Mouse (Mus musculus): ENCODE measurements around the gene Plxnc1. TPM values are rescaled to one million over a fixed set of nuclear protein-coding genes. Genes with fewer than 3 reads are reported as not detected.

Plxnc1 gene
- total RNA-seq, 2 experiments from 2014 or later: 40.8 to 43.9 TPM

DNA sequence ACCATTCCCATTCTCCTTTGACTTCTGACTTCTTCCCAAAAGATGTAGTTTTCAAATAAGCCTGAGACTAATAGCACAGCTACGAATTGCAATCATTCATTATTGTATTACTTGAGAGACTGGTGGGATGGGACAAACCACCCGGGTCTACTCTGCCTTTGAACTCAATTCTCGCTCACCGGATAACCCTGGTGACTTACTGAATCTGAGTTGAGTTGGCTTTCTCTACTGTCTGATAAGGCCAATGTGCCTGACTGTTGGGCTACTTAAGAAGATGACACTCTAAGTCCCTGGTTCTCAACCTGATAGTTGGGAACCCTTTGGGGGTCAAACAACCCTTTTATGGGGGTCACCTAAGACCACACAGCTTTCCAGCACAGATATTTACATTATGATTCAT, 19.8 kb downstream of the Plxnc1 start:
- no peak for DNase-seq (ENCODE audit: low spot score in 2 of 2)
- intact Hi-C loops (cut with DNase I): no loop called here

DNA sequence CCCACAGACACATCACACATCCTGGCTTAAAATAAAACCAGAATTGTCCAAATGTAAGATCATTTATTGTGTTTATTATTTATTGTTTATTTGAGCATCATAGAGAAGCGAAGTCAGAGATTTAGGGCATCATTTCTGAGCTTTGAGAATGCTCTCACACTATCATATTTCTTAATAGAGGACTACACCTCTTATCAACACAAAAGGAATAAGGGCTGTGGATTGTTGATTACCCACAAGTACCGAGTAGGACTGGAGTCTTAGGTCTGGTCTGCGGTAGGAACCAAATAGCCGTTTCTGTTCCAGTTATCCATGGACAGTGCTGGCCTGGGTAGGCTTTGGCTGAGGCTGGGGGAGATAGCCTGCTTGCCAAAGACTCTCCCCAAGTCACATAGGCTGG, 20.2 kb downstream of the Plxnc1 start:
- DNase-seq (ENCODE audit: low spot score in 2 of 2): no peak
- intact Hi-C loops (cut with DNase I): no loop called here

DNA sequence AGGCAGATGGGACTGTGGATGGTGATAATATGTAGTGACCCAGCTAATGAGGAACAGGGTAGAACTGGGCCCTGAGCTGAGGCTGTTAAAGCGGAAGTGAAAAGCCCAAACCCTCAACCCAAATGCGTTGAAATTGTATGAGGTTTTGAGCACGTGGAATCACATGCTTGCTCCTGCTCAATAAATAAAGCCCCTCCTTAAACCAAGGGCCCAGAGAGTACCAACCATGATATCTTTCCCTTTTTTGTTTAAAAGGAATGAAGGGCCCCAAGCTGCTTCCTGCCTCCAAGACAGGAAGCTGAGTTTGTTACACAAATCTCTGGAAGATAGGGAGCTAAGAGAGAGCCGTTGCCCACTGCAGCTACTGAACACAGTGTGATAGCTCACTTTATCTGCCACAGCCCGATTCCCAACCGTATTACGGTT, 21.3 kb downstream of the Plxnc1 start:
- intact Hi-C loops (cut with DNase I): no loop called here
- no peak for DNase-seq (ENCODE audit: low spot score in 2 of 2)

DNA sequence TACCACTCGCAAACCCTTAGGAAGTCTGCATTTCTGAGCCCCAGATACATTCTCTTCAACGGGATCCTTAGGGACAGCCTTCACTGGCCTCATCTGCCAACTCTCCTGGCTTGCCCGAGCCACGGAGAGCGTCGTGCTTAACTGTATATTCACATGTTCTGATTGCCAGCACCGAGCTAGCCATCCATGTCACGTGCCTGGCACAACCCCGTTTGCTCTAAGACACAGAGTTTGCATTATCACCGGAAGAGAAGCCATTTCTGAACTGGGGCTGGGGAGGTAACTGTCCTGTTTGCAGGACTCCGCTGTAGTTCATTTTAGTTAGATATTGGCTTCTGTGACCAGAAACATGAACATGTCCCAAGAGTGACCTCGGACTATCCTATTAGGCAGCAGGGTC, 21.8 kb downstream of the Plxnc1 start:
- DNase-seq (ENCODE audit: low spot score in 2 of 2): no peak
- intact Hi-C loops (cut with DNase I): no loop called here

DNA sequence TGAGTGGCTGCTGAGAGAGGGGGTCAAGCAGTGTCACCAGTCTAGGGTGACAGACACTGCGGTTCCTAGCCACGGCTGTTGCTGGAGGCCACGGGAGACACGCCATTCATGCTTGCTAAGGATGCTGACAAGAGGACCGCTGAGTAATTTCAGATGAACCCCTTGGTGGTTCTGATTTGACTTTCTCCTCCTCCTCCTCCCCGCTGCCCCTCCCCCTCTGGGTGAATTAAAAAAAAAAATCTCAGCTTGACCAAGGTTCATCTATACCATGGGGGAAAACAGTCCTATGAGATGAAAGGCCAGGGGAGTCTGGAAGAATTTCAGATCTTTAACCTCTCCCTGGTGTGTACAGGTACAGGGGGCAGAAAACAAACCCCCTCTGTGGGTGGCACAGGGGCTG, 22.9 kb downstream of the Plxnc1 start:
- no peak for DNase-seq (ENCODE audit: low spot score in 2 of 2)
- intact Hi-C loops (cut with DNase I): no loop called here

DNA sequence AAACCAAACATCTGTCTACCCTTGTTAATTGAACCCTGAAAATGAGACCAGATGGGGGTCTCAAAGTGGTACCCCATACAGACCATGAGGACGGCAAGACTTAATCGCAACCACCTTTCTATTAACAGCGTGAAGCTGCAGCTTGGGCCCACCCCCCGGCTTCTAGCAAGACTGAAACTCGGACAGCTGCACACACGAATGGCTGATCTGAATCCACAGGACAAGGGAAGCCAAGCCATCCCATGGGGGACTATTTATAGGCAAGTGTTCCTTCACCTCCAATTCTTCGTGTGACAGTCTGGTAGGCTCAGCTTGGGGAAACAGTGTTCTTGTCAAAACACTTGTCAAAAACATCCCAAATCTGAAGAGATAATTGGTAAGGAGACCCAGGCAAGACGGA, 24.1 kb downstream of the Plxnc1 start:
- DNase-seq (ENCODE audit: low spot score in 2 of 2): no peak
- intact Hi-C loops (cut with DNase I): no loop called here

DNA sequence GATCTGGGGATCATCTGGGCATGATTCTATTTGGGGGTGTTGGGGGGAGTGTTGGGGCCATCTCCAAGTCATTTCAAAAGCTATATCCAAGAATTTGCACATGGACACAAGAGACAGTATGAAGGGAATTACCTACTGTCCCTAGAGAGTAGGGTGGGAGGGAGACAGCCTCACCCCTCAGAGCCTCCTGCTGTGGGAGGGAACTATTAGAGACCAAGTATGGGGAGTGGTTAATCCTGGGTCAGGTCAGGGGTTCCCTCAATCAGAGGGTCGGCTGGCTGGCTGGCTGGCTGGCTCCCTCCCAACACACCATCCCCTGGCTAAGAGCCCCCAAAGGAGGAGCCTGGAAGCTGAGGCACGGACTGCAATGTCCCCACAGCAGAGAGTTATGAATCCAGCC, 24.7 kb downstream of the Plxnc1 start:
- DNase-seq (ENCODE audit: low spot score in 2 of 2): no peak
- intact Hi-C loops (cut with DNase I): no loop called here

DNA sequence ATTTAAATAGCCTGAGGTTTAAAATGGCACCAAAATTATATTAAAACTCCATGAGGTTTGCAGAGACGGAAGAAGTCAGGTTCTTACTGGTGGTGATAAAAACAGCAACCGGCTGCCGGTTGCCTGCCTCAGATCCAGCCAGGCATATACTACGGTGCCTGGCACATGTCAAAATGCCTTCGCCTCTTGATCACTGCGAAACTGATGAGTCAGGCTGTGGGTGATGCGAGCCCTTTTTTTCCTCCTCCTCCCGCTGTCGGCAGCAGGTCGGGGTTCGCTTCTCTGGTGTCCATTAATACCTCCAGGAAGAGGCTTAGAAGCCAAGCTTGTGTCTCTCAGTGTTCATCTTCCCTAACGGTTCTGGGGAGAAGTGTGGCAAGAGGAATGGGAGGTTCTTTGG, 25.1 kb downstream of the Plxnc1 start:
- intact Hi-C loops (cut with DNase I): no loop called here
- peak; percentile 66 to 87 for DNase-seq (ENCODE audit: low spot score in 2 of 2)

DNA sequence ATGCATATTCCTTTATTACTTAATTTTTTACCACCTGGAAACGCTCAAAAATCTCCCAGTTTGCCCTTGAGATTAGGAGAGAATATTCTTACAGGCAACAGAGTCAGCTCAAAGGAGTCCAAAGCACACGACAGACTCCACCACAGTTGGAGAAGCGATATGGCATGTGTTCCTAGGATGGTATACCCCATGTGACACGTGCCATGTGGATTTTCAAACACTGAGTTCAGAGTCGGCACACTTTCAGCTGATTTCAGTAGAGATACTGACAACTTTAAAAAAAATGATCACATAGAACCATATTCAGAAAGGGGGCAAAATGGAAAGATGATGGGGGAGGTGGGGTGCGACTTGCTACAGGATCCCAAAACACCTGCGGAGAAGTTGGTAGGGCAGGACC, 26.0 kb downstream of the Plxnc1 start:
- DNase-seq (ENCODE audit: low spot score in 2 of 2): no peak
- intact Hi-C loops (cut with DNase I): no loop called here

DNA sequence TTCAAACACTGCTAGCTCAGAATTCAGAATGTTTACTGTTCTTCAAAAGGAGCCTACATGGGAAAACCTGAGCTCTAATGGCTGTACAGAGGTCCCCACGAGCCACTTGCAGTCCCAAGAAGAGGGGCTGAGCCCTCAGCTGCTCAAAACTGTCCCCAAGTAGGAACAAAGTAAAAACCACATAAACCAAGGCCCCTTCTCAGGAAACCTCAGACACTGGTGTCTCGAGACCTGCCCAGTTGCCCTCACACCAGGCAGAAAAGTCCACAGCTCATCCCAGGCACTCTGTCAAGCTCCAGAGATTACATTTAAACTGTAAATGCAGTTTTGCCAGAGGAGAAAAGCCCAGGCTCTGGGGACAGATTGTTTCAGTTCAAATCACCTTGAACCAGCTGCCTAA, 26.6 kb downstream of the Plxnc1 start:
- intact Hi-C loops (cut with DNase I): no loop called here
- DNase-seq (ENCODE audit: low spot score in 2 of 2): no peak

DNA sequence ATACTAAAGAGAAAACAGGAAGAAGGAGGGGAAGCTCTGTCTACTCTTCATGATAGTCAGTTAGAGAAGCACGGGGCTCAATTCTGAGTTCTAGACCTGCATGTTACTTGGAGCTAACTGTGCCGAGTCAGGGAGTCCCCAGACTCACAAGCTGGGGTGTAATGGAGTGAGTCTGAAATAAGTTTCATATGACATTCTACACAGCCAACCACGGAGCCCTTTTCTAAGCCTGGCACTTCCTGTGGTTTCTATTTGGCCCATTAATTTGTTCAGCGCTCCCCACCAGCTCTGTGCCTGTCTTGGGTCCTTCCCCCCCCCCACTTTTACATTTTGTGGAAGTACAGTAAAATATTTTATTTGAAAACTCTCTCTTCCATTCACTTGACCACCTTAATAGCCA, 27.3 kb downstream of the Plxnc1 start:
- no peak for DNase-seq (ENCODE audit: low spot score in 2 of 2)
- intact Hi-C loops (cut with DNase I): no loop called here

DNA sequence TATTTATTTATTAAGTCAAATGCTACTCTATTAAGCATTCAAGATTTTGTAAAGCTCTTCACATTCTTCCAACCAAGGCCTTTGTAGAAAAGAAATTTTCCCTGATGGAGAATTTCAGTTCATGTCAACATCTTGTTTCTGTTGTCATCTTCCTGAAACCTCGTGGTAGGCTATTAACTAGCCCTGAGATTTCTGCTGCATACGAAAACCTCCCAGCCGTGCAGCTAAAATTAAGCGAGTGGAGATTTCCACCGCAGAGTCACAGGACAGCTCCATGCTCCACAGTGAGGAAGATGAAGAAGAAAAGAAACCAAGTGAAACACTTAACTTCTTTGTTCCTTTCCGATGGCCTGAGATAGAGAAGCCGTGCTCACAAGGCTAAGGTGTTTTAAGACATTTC, 28.0 kb downstream of the Plxnc1 start:
- intact Hi-C loops (cut with DNase I): no loop called here
- no peak for DNase-seq (ENCODE audit: low spot score in 2 of 2)

DNA sequence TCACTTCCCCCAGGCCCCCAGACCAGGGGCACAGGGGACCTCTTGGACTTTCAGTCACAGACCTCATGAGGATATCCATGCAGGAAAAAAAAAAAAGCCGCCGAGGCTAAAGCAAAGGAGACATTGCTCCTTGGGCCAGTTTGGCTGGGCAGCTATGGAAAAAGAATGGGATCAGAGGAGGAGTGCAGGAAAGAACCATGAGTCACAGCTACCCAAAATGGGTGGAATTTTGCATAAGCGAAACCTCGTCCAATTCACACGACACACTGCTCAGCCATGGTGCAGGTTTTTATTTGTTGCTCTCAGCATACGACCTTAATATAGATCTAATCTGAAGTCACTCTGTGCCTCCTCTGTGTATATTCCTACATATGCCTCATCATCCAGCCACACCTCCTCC, 28.9 kb downstream of the Plxnc1 start:
- intact Hi-C loops (cut with DNase I): no loop called here
- peak in 1 of 2 experiments; percentile 72 for DNase-seq (ENCODE audit: low spot score in 2 of 2)

DNA sequence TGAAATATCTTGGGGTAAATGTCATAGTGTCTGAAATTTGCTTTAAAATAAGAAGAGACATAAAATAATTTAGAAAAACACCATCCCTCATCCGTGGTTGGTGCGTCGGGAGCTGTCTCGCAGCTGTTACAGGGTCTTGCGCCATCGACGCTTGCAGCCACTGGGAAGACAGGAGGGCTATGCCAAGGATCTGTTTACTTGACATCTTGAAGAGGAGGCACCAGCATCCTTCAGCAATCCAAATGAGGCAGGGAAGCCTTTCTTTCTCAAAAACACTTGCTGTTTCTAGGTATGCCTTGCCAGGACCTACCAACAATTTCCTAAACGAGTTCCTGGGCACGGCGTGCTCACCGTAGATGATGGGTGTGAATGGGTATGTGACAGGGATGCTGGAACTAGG, 30.6 kb downstream of the Plxnc1 start:
- intact Hi-C loops (cut with DNase I): no loop called here

DNA sequence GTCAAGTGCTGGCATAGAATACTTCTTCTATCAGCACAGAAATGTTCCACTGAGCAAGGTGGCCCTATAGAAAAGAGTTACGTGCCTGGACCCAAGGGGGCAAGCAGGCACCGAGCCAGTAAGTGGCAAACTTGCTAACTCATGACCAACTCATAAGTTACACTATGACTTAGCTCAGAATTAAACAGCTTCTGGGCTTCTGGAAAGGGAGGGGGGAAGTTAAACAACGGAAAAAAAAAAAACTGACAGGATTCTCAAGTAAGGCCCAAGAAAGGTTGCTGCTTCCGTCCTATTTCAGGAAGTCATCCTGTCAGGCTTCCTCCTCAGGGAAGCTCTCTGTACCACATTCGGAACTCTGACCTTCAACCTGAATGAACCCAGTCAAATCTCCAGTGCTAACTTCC, 31.3 kb downstream of the Plxnc1 start:
- intact Hi-C loops (cut with DNase I): no loop called here
- DNase-seq (ENCODE audit: low spot score in 2 of 2): no peak

More for the DNA sequence above, 30.6 kb downstream of the Plxnc1 start:
- no peak for DNase-seq (ENCODE audit: low spot score in 2 of 2)

DNA sequence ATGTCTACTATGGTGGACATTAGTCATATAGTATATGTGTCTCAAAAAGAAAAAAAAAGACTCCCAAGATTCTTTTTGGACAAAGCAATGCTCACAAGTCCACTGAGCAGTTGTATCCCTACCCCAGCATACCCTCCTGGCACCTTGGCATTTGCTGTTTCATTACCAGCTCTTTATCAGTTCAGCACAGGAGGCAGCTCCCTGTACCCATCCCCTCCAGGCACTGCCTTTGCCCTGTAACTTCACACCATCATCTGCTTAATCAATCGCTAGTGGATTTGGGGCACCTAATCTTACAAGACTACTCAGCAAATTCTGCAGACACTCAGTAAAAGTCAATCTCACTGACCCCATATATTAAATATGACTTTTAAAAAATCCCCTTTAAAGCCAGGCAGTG, 32.1 kb downstream of the Plxnc1 start:
- intact Hi-C loops (cut with DNase I): no loop called here
- DNase-seq (ENCODE audit: low spot score in 2 of 2): no peak

DNA sequence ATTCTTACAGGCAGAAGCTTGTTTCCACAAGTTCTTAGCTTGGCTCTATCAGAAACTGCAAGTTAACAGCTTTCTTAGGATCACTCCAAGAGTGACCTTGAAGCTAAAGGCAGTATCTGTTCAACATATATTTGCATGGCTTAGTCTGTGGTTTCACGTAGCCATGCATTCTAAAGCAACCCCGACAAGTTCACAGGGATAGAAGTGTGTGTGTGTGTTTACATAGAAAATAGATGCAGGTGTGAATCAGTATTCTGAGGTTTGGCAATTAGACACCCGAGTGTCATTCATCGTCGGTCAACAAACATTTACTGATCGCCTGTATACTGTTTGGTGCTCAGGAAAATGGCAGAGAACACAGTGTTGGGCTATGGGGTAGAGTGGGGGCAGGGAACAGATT, 33.5 kb downstream of the Plxnc1 start:
- intact Hi-C loops (cut with DNase I): no loop called here
- DNase-seq (ENCODE audit: low spot score in 2 of 2): no peak

DNA sequence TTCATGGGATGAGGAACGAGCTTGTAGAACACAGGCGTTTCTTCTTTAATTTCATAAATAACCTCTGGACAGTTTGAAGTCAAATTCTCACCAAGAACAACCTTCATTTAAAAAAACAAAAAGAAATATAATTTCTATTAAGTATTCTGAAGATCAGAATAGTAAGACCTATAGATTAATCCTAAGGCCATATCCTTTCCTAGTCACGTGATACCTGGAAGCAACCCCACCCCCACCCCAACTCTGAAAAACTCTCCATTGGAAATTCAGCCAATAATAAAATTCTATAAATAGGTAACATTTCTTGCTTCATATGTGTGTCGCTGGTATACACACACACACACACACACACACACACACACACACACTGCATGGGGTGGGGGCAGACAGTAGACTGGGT, 34.1 kb downstream of the Plxnc1 start:
- intact Hi-C loops (cut with DNase I): no loop called here
- DNase-seq (ENCODE audit: low spot score in 2 of 2): no peak

DNA sequence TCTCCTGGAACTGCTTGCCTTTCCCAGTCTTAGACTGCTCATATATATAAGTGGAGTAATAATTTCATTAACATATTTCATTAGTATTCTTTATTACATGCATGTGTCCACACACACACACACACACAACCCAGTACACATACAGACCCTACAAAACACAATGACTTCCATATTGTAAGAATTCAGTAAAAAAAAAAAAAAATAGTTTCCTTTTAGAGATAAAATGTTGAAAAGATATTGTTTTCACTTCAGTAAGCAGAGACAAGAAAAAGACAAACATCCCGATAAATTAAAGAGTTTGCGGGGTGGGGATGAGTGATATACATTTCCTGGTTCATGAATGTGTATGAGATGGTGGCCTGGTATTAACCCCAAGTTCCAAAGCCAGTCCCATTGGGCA, 34.8 kb downstream of the Plxnc1 start:
- intact Hi-C loops (cut with DNase I): loop anchor here (5.0 kb wide), 1 partner anchor 82 kb away; no protein-coding TSS in a partner anchor
- DNase-seq (ENCODE audit: low spot score in 2 of 2): no peak

DNA sequence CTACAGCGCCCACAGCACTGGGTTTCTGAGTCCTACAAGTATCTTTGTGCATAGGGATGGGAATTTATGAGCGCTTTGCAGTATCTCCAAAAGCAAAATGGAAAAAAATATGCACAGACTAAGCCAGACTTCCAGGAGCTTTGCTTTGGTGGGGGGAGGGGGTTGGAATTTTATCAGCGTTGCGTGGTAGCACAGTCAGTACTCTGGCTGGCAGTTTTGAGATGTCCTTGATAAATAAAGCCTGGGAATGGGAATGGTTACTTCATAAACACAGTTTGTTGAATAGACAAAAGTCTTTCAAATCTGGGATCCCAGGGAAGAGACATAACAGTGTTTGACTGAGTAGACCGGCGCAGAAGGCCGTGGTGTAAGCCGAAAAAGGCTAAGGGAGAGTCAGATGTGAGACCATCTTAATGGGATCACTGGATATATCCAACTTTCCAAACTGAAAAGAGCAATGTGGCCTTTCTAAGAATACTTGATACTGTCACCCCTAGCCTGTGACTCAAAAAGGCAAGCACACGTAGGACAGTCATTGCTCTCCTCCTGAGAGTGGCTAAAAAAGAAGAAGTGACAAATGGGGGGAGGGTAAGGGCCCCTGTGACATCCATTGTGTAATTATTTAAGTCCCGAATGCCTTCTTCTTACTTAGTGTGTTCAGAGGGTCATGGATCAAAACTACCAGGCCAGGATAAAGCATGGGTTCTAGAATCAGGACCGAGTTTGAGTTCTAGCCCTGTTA, 35.5 kb downstream of the Plxnc1 start:
- intact Hi-C loops (cut with DNase I): loop anchor here (5.0 kb wide), 1 partner anchor 82 kb away; no protein-coding TSS in a partner anchor
- DNase-seq (ENCODE audit: low spot score in 2 of 2): no peak

DNA sequence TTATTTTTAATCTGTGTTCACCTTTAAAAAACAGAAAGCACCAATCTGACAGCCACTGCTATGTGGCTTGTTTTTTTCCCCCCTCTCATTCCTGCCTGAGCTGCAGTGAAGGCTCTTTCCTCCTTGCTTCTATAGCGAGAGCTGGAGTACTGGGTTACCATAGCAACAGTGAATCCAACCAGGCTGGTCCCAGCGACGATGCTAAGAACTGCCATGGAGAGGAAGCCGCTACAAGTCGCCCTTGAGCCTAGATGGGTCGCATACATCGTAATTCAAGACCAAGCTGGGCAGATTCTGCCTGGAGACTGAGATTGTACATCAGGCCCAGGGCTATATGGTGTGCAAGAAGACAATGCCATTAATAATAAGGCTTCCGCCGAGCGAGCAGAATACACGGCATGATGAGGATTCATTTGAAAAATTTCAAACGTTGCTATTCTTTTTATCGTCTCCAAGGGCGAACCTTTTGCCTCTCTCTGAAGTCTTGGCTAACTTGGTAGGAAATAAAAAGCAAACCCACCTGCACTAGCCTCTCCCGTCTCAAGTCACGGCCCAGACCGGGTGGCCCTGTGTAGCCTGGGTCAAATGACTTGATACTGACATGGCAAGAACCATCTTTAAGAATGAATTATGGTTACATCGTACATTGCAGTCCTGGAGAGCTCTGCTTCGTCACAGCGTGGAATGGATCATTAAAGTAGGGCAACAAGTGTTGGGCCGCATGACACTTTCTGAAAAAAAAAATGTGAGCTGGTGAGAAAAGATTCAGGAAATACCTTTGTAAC, 38.8 kb downstream of the Plxnc1 start:
- intact Hi-C loops (cut with DNase I): loop anchor here (2.0 to 5.0 kb wide), 2 partner anchors 37 to 79 kb away; no protein-coding TSS in a partner anchor
- peak; percentile 81 to 95 for DNase-seq (ENCODE audit: low spot score in 2 of 2)
